Mouse (Mus musculus) embryonic facial prominence, embryonic 15.5 days (tissue): Measurements from ENCODE around the gene Snai3. TPM values are rescaled to one million over a fixed set of nuclear protein-coding genes. Genes with fewer than 3 reads are reported as not detected.

Source experiments
- ATAC-seq: fragments of 200-750 bp; cut with Nextera tagmentation; 2 replicates; pipeline ENCODE4 v1.8.0; 2017; ENCODE audit warnings: low read depth, moderate TSS enrichment; ENCODE audit not compliant: insufficient number of reproducible peaks, low FRiP score, low TSS enrichment
- H3K27ac ChIP-seq: fragments of 300-500 bp; sonication (generic); replicated peaks from 2 replicates; pipeline ENCODE4 v1.5.1; 2015; ENCODE audit warnings: mild to moderate bottlenecking, inconsistent platforms
- H3K27me3 ChIP-seq: fragments of 300-500 bp; sonication (generic); 2 replicates; pipeline ENCODE4 v1.6.1; 2015; ENCODE audit warnings: inconsistent platforms
- H3K36me3 ChIP-seq: fragments of 300-500 bp; sonication (generic); 2 replicates; pipeline ENCODE4 v1.6.1; 2015; ENCODE audit warnings: mild to moderate bottlenecking, inconsistent platforms
- H3K4me1 ChIP-seq: fragments of 300-500 bp; sonication (generic); 2 replicates; pipeline ENCODE4 v1.6.1; 2015; ENCODE audit warnings: inconsistent platforms
- H3K4me2 ChIP-seq: fragments of 300-500 bp; sonication (generic); replicated peaks from 2 replicates; pipeline ENCODE4 v1.6.1; 2015; ENCODE audit warnings: mild to moderate bottlenecking, inconsistent platforms
- H3K4me3 ChIP-seq: fragments of 300-500 bp; sonication (generic); replicated peaks from 2 replicates; pipeline ENCODE4 v1.5.1; 2015; ENCODE audit warnings: mild to moderate bottlenecking, inconsistent platforms
- H3K9ac ChIP-seq: fragments of 300-500 bp; sonication (generic); 2 replicates; pipeline ENCODE4 v1.6.1; 2015; ENCODE audit warnings: inconsistent platforms
- H3K9me3 ChIP-seq: fragments of 300-500 bp; sonication (generic); replicated peaks from 2 replicates; pipeline ENCODE4 v1.6.1; 2016; ENCODE audit warnings: inconsistent platforms
- WGBS: fragments of 180-500 bp; shearing (Covaris S2); methylation state at CpG from one replicate; pipeline ENCODE4 v1.1.7; 2015; 5-methylcytosine and 5-hydroxymethylcytosine counted together
- polyA plus RNA-seq: library from polyadenylated mRNA; unstranded; fragments of >200 nt; fragmentation: Nextera tagmentation; extraction: Ambion mirVana; gene quantifications from 2 replicates; pipeline ENCODE4 v1.2.1, GENCODE M21; 2015

Snai3 gene
- polyA plus RNA-seq, 1 experiment from 2014 or later: 1.4 TPM

GRCm38 (mm10) chr8:122473911-122474421, 13.4 kb upstream of the Snai3 start:
- Histone ChIP-seq H3K27ac (no peak overlapping the region), H3K9ac (no peak overlapping the region), H3K4me3 (no peak overlapping the region), H3K4me1 (peaks cover 31% of the 10 kb centered on the region), H3K9me3 (no peaks in the 10 kb centered on the region), H3K4me2 (no peak overlapping the region), H3K27me3 (no peaks in the 10 kb centered on the region), H3K36me3 (peaks cover 36% of the 10 kb centered on the region)
- 84% methylated on average over 8 of the region's 8 CpGs for WGBS
- no peak for ATAC-seq

DNA sequence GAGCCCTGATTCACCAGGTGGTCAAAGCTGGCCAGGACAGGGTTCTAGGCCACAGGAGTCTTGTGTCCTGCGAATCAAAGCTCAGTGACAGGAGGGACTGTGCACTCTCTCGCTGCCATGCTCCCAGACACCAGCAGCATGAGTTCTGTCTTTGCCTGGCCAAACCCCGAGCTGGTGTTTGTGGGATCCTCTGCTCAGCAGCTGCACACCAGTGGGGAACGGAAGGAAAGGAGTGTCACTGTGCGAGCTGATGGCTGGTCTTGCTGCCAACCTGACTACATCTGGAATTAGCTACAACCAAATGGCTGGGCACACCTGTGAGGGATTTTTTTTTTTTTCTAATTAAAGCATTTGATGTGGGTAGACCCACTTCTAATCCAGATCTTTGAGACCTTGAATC, 10.2 kb upstream of the Snai3 start:
- no peak overlapping the region for H3K4me3 ChIP-seq
- no peak overlapping the region for H3K9ac ChIP-seq
- no peaks in the 10 kb centered on the region for H3K9me3 ChIP-seq
- no peak overlapping the region for H3K4me2 ChIP-seq
- H3K4me1 ChIP-seq: peaks cover 19% of the 10 kb centered on the region
- H3K27ac ChIP-seq: no peak overlapping the region
- peaks cover 44% of the 10 kb centered on the region for H3K36me3 ChIP-seq
- WGBS: 76% methylated on average over 5 of the region's 5 CpGs
- no peaks in the 10 kb centered on the region for H3K27me3 ChIP-seq
- ATAC-seq: no peak

DNA sequence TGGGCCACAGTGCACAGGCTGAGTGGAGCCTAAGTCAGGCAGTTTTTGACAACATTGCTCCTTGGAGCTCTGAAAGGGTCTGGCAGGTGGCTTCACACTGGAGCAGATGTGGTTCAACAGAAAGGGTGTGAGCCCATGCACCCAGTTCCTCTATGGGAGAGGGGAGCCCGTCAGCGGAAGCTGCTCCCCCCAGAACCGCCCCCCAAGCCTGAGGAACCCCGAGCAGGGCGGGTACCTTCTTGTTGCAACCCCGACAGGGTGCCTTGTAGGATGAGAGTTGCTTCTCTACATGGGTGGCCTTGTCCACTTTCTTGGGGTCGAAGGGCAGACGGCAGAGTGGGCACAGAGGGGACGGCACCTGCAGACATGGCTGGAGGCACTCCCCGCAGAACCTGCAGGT, 9.4 kb upstream of the Snai3 start:
- no peaks in the 10 kb centered on the region for H3K27me3 ChIP-seq
- WGBS: 87% methylated on average over 10 of the region's 10 CpGs
- no peak overlapping the region for H3K4me2 ChIP-seq
- peaks cover 51% of the 10 kb centered on the region for H3K36me3 ChIP-seq
- no peak overlapping the region for H3K4me3 ChIP-seq
- ATAC-seq: 0 out of 2 replicates have a peak, but pooled peaks have one; percentile 22
- no peak overlapping the region for H3K9ac ChIP-seq
- no peak overlapping the region for H3K27ac ChIP-seq
- no peaks in the 10 kb centered on the region for H3K9me3 ChIP-seq
- peaks cover 15% of the 10 kb centered on the region for H3K4me1 ChIP-seq

GRCm38 (mm10) chr8:122469407-122469806, 8.9 kb upstream of the Snai3 start:
- Histone ChIP-seq H3K4me2 (no peak overlapping the region), H3K27ac (no peak overlapping the region), H3K4me1 (peaks cover 9% of the 10 kb centered on the region), H3K9ac (no peak overlapping the region), H3K4me3 (no peak overlapping the region), H3K36me3 (peaks cover 51% of the 10 kb centered on the region), H3K27me3 (no peaks in the 10 kb centered on the region), H3K9me3 (no peaks in the 10 kb centered on the region)
- 79% methylated on average over 6 of the region's 6 CpGs for WGBS
- no peak for ATAC-seq

- Histone ChIP-seq H3K27ac (no peak overlapping the region), H3K4me3 (no peak overlapping the region), H3K4me2 (no peak overlapping the region), H3K9me3 (no peaks in the 10 kb centered on the region), H3K27me3 (peaks cover 4% of the 10 kb centered on the region; the same call in 1 of the 2 replicates), H3K4me1 (no peaks in the 10 kb centered on the region), H3K9ac (no peak overlapping the region), H3K36me3 (peaks cover 46% of the 10 kb centered on the region)
- ATAC-seq: no peak
- WGBS: 79% methylated on average over 13 of the region's 13 CpGs
Observed at GRCm38 (mm10) chr8:122467816-122468215, 7.3 kb upstream of the Snai3 start.

- Histone ChIP-seq H3K4me1 (peaks cover 19% of the 10 kb centered on the region), H3K9me3 (no peaks in the 10 kb centered on the region), H3K4me3 (no peak overlapping the region), H3K9ac (no peak overlapping the region), H3K36me3 (peaks cover 35% of the 10 kb centered on the region), H3K27ac (no peak overlapping the region), H3K27me3 (peaks cover 30% of the 10 kb centered on the region), H3K4me2 (no peak overlapping the region)
- whole genome bisulfite sequencing: 60% methylated on average over 7 of the region's 7 CpGs
- no peak for ATAC-seq
Observed at GRCm38 (mm10) chr8:122464985-122465384, 4.5 kb upstream of the Snai3 start.

GRCm38 (mm10) chr8:122463651-122464640, 3.4 kb upstream of the Snai3 start:
- Histone ChIP-seq H3K27me3 (peaks cover 39% of the 10 kb centered on the region), H3K4me1 (peaks cover 22% of the 10 kb centered on the region), H3K9me3 (no peaks in the 10 kb centered on the region), H3K36me3 (peaks cover 32% of the 10 kb centered on the region), H3K4me3 (no peak overlapping the region), H3K27ac (no peak overlapping the region), H3K9ac (no peak overlapping the region), H3K4me2 (no peak overlapping the region)
- WGBS: 37% methylated on average over 12 of the region's 12 CpGs
- ATAC-seq: no peak

- no peak overlapping the region for H3K27ac ChIP-seq
- H3K4me1 ChIP-seq: peaks cover 22% of the 10 kb centered on the region
- WGBS: 70% methylated on average over 8 of the region's 8 CpGs
- H3K4me2 ChIP-seq: no peak overlapping the region
- H3K9me3 ChIP-seq: no peaks in the 10 kb centered on the region
- no peak overlapping the region for H3K4me3 ChIP-seq
- H3K27me3 ChIP-seq: peaks cover 47% of the 10 kb centered on the region
- peaks cover 21% of the 10 kb centered on the region for H3K36me3 ChIP-seq
- ATAC-seq: no peak
- H3K9ac ChIP-seq: no peak overlapping the region
Observed at GRCm38 (mm10) chr8:122462510-122462909, 2.0 kb upstream of the Snai3 start.

DNA sequence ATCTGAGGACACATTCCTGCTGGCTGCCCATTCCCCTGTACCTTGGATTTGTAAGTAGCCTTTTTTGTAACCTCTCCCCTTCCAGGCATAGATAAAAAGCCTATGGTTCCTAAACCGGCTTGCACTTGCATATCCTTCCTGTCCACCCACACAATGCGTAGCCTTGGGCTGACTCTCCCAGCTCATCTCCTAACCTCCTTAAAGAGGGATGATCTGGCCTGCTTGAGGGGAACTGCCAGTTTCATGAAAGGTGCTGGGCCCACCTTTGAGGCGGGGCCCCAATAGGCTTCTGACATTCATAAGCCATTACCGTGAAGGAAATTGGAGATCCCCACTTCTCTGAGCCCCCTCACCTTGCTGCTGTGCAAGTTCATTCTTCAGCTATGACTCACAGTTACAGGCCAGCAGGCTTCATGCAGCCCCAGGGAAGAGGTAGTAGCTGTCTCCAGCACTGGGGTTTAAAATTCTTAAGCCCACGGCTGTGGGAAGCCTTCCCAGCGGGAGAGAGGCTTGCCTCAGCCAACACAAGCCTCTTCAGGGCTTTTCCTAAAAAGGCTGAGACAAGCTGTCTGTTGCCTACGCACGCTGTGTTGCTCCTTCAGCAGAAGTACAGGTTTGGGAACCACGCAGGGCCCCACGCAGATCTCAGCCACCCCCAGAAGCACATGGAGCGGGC, 1.1 kb upstream of the Snai3 start:
- peaks cover 12% of the 10 kb centered on the region for H3K36me3 ChIP-seq
- H3K9ac ChIP-seq: no peak overlapping the region

GRCm38 (mm10) chr8:122459990-122460389, 543 bp downstream of the Snai3 start:
- Histone ChIP-seq H3K27me3 (peaks cover 47% of the 10 kb centered on the region), H3K4me2 (peak overlapping the region; percentile 56), H3K9me3 (no peaks in the 10 kb centered on the region), H3K27ac (no peak overlapping the region), H3K36me3 (0 out of 2 replicates have a peak, but pooled peaks cover under 1% of the 10 kb centered on the region), H3K4me3 (peak overlapping the region; percentile 35), H3K9ac (no peak overlapping the region), H3K4me1 (peaks cover 22% of the 10 kb centered on the region)
- no peak for ATAC-seq
- WGBS: 23% methylated on average over 7 of the region's 7 CpGs

More for the DNA sequence above, 1.1 kb upstream of the Snai3 start:
- Histone ChIP-seq H3K27ac (no peak overlapping the region), H3K4me2 (no peak overlapping the region), H3K9me3 (no peaks in the 10 kb centered on the region), H3K4me3 (no peak overlapping the region), H3K27me3 (peaks cover 47% of the 10 kb centered on the region), H3K4me1 (peaks cover 22% of the 10 kb centered on the region)
- WGBS: 44% methylated on average over 11 of the region's 11 CpGs
- ATAC-seq: no peak

DNA sequence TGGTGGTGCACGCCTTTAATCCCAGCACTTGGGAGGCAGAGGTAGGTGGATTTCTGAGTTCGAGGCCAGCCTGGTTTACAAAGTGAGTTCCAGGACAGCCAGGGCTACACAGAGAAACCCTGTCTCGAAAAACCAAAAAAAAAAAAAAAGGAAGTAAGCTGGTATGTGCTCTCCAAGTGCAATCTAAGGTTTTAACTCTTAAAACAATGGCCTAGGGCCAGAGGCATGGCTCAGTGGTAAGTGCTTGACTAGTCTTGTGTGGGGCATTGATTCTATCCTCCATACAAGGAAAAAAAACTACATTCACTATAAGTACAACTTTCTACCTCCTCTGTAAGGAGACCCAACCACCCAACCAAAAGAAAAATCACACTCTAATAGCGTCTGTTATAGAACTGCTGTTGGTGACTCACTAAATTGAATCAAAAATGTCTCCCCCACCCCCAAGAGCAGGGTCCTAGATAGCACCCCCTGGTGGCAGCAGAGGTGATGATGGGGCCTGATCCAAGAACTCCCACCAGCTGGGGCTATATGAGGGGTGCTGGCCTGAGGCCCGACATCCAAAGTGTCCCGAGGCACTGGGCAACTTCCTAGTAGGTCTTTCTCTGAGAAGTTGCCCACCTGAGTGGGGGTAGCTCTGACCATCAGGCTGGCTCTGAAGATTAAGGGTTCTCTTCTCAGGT, 1.2 kb downstream of the Snai3 start:
- Histone ChIP-seq H3K27ac (no peak overlapping the region), H3K4me2 (no peak overlapping the region), H3K27me3 (peaks cover 47% of the 10 kb centered on the region), H3K36me3 (no peaks in the 10 kb centered on the region), H3K4me3 (no peak overlapping the region), H3K9ac (no peak overlapping the region), H3K4me1 (peaks cover 22% of the 10 kb centered on the region), H3K9me3 (no peaks in the 10 kb centered on the region)
- ATAC-seq: no peak
- 48% methylated on average over 6 of the region's 6 CpGs for WGBS
